Mouse (Mus musculus): ENCODE data around the gene Olfr616. TPM values are rescaled to one million over a fixed set of nuclear protein-coding genes. Genes with fewer than 3 reads are reported as not detected.

Gene Olfr616
- polyA plus RNA-seq, 1 experiment from 2014 or later = not detected

Small RNA genes within 50 kb of the gene (microRNA-seq; reads per million reads assigned to microRNA genes)
- gene Gm26506 = not detected

Other genes starting within 250 kb of the Olfr616 start
- not detected in 2 replicates for gene Olfr598, start 245.6 kb downstream of the Olfr616 start, polyA plus RNA-seq (2015; fragmentation: Nextera tagmentation; extraction: Ambion mirVana)
- not detected in 2 replicates for gene Olfr599, start 233.2 kb downstream of the Olfr616 start, polyA plus RNA-seq (2015; fragmentation: Nextera tagmentation; extraction: Ambion mirVana)
- gene Olfr600, start 219.5 kb downstream of the Olfr616 start, polyA plus RNA-seq (2015; fragmentation: Nextera tagmentation; extraction: Ambion mirVana) = not detected in 2 replicates
- gene Olfr601, start 206.5 kb downstream of the Olfr616 start, polyA plus RNA-seq (2015; fragmentation: Nextera tagmentation; extraction: Ambion mirVana) = not detected in 2 replicates
- not detected in 2 replicates for gene Olfr603, start 183.0 kb downstream of the Olfr616 start, polyA plus RNA-seq (2015; fragmentation: Nextera tagmentation; extraction: Ambion mirVana)
- not detected in 2 replicates for gene Usp17lc, start 154.1 kb downstream of the Olfr616 start, polyA plus RNA-seq (2015; fragmentation: Nextera tagmentation; extraction: Ambion mirVana)
- not detected in 2 replicates for gene Olfr605, start 123.7 kb downstream of the Olfr616 start, polyA plus RNA-seq (2015; fragmentation: Nextera tagmentation; extraction: Ambion mirVana)
- not detected in 2 replicates for gene Olfr606, start 120.1 kb downstream of the Olfr616 start, polyA plus RNA-seq (2015; fragmentation: Nextera tagmentation; extraction: Ambion mirVana)
- not detected in 2 replicates for gene Olfr607, start 105.0 kb downstream of the Olfr616 start, polyA plus RNA-seq (2015; fragmentation: Nextera tagmentation; extraction: Ambion mirVana)
- not detected in 2 replicates for gene Olfr608, start 99.3 kb downstream of the Olfr616 start, polyA plus RNA-seq (2015; fragmentation: Nextera tagmentation; extraction: Ambion mirVana)
- gene Olfr609, start 71.1 kb downstream of the Olfr616 start, polyA plus RNA-seq (2015; fragmentation: Nextera tagmentation; extraction: Ambion mirVana) = not detected in 2 replicates
- gene Olfr610, start 57.0 kb downstream of the Olfr616 start, polyA plus RNA-seq (2015; fragmentation: Nextera tagmentation; extraction: Ambion mirVana) = not detected in 2 replicates
- gene Olfr611, start 48.3 kb downstream of the Olfr616 start, polyA plus RNA-seq (2015; fragmentation: Nextera tagmentation; extraction: Ambion mirVana) = not detected in 2 replicates
- gene Olfr612, start 26.4 kb downstream of the Olfr616 start, polyA plus RNA-seq (2015; fragmentation: Nextera tagmentation; extraction: Ambion mirVana) = not detected in 2 replicates
- not detected in 2 replicates for gene Olfr613, start 21.1 kb downstream of the Olfr616 start, polyA plus RNA-seq (2015; fragmentation: Nextera tagmentation; extraction: Ambion mirVana)
- not detected in 2 replicates for gene Olfr615, start 13.1 kb downstream of the Olfr616 start, polyA plus RNA-seq (2015; fragmentation: Nextera tagmentation; extraction: Ambion mirVana)
- gene Olfr617, start 3.9 kb upstream of the Olfr616 start, polyA plus RNA-seq (2015; fragmentation: Nextera tagmentation; extraction: Ambion mirVana) = not detected in 2 replicates
- not detected in 2 replicates for gene Olfr618, start 21.0 kb upstream of the Olfr616 start, polyA plus RNA-seq (2015; fragmentation: Nextera tagmentation; extraction: Ambion mirVana)
- not detected in 2 replicates for gene Olfr619, start 31.4 kb upstream of the Olfr616 start, polyA plus RNA-seq (2015; fragmentation: Nextera tagmentation; extraction: Ambion mirVana)
- gene Olfr620, start 43.4 kb upstream of the Olfr616 start, polyA plus RNA-seq (2015; fragmentation: Nextera tagmentation; extraction: Ambion mirVana) = not detected in 2 replicates
- not detected in 2 replicates for gene Olfr622, start 73.6 kb upstream of the Olfr616 start, polyA plus RNA-seq (2015; fragmentation: Nextera tagmentation; extraction: Ambion mirVana)
- not detected in 2 replicates for gene Olfr623, start 94.6 kb upstream of the Olfr616 start, polyA plus RNA-seq (2015; fragmentation: Nextera tagmentation; extraction: Ambion mirVana)
- gene Olfr624, start 102.0 kb upstream of the Olfr616 start, polyA plus RNA-seq (2015; fragmentation: Nextera tagmentation; extraction: Ambion mirVana) = 0.03 and 0.04 TPM in 2 replicates
- not detected in 2 replicates for gene Olfr625-ps1, start 113.6 kb upstream of the Olfr616 start, polyA plus RNA-seq (2015; fragmentation: Nextera tagmentation; extraction: Ambion mirVana)
- not detected in 2 replicates for gene Olfr243, start 145.5 kb upstream of the Olfr616 start, polyA plus RNA-seq (2015; fragmentation: Nextera tagmentation; extraction: Ambion mirVana)
- gene Olfr628, start 161.2 kb upstream of the Olfr616 start, polyA plus RNA-seq (2015; fragmentation: Nextera tagmentation; extraction: Ambion mirVana) = not detected in 2 replicates
- not detected in 2 replicates for gene Olfr629, start 175.8 kb upstream of the Olfr616 start, polyA plus RNA-seq (2015; fragmentation: Nextera tagmentation; extraction: Ambion mirVana)
- gene Olfr630, start 188.2 kb upstream of the Olfr616 start, polyA plus RNA-seq (2015; fragmentation: Nextera tagmentation; extraction: Ambion mirVana) = not detected in 2 replicates
- not detected in 2 replicates for gene Olfr69, start 202.5 kb upstream of the Olfr616 start, polyA plus RNA-seq (2015; fragmentation: Nextera tagmentation; extraction: Ambion mirVana)
- gene Olfr68, start 210.6 kb upstream of the Olfr616 start, polyA plus RNA-seq (2015; fragmentation: Nextera tagmentation; extraction: Ambion mirVana) = not detected in 2 replicates
- gene Olfr67, start 222.7 kb upstream of the Olfr616 start, polyA plus RNA-seq (2015; fragmentation: Nextera tagmentation; extraction: Ambion mirVana) = not detected in 2 replicates
- gene Hbb-bt, start 244.9 kb upstream of the Olfr616 start, polyA plus RNA-seq (2015; fragmentation: Nextera tagmentation; extraction: Ambion mirVana) = 3,099 and 5,430 TPM in 2 replicates